Mouse (Mus musculus) cerebellum, adult 2 months (tissue): Measurements from ENCODE around the gene Rdh16f1.

Experiments used
- CTCF ChIP-seq: fragments of 200-500 bp; IDR thresholded peaks from 2 replicates; pipeline ENCODE4 v1.5.1; 2011; ENCODE audit warnings: low read depth, mild to moderate bottlenecking, control low read depth, low read length, moderate library complexity, borderline replicate concordance; ENCODE audit not compliant: insufficient read depth
- POLR2A ChIP-seq: fragments of 200-500 bp; IDR thresholded peaks from 2 replicates; pipeline ENCODE4 v1.6.1; 2011; ENCODE audit warnings: low read length, control low read depth, borderline replicate concordance; ENCODE audit not compliant: insufficient read depth

DNA sequence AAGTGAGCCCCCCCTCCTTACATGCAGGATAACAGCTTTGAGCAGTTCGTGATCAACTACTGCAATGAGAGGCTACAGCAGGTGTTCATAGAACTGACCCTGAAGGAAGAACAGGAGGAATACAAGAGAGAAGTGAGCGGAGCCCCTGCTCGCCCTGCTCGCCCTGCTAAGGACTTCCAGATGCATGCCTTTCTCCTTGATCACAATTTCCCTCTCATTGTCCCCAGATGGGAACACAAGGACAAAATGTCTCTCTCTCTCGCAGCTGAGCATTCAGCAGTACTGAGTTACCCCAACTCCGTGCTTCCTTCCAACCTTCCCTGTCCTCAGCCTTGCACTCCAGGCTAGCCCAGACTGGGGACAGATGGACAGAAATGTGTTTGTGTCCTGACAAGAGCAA is 46.9 kb upstream of the Rdh16f1 start:
- TF ChIP-seq POLR2A (no peak), CTCF (no peak)
